Mouse (Mus musculus) E14TG2a.4 (cell line): ENCODE results near the gene Sugct.

Source experiments
- CTCF ChIP-seq: conservative IDR thresholded peaks from 2 replicates; pipeline ENCODE4 v1.5.1; 2014; ENCODE audit warnings: low read length
- NANOG ChIP-seq: IDR thresholded peaks from 2 replicates; pipeline ENCODE4 v1.6.1; 2014; ENCODE audit warnings: borderline replicate concordance, low read length, mixed read lengths

DNA sequence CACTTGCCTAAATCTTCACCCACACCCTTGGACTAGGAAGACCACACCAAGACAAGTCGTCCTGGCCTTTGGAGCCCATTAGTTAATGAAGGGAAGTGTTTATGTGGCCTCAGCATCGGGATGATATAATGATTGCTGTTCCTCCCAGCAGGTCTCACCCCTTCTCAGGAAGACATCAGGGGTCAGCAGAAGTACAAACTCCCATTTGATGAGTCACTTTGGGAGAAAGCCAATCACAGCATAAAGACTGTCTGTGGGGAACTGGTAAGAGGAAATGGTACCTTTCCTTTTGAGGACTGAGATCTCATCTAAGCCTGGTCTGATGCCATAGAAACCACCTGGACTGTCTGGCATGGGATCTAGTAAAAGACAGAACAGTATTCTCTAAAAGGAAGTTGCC, 860.2 kb downstream of the Sugct start:
- no peak for TF ChIP-seq NANOG
- no peak for TF ChIP-seq CTCF
